Mouse (Mus musculus) spleen, postnatal 10 days (tissue): ENCODE measurements around the gene Lrmda.

Experiments
- DNase-seq, 2 experiments: peaks; one replicate each; pipeline ENCODE4 v3.0.0; 2021 to 2022; ENCODE audit warnings: low spot score in 2 of 2

Lrmda gene

DNA sequence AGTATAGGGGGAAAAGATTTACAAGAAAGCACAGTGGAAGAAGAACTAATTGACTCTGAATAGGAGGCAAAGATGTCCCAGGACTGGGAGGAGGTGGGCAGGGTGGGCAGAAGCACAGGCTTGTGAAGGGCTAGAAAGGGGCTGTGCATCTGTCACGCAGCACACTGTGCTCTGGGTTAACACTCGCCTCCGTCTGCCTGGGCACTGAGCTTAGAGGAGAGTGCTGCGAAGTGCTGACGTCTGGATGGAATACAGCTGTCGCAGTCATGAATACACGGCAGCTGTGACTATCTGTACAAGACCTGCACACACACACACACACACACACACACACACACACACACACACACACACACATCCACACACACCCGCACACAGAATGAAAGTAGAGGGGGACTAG lies 73.6 kb downstream of the Lrmda start:
- DNase-seq, result no peak

DNA sequence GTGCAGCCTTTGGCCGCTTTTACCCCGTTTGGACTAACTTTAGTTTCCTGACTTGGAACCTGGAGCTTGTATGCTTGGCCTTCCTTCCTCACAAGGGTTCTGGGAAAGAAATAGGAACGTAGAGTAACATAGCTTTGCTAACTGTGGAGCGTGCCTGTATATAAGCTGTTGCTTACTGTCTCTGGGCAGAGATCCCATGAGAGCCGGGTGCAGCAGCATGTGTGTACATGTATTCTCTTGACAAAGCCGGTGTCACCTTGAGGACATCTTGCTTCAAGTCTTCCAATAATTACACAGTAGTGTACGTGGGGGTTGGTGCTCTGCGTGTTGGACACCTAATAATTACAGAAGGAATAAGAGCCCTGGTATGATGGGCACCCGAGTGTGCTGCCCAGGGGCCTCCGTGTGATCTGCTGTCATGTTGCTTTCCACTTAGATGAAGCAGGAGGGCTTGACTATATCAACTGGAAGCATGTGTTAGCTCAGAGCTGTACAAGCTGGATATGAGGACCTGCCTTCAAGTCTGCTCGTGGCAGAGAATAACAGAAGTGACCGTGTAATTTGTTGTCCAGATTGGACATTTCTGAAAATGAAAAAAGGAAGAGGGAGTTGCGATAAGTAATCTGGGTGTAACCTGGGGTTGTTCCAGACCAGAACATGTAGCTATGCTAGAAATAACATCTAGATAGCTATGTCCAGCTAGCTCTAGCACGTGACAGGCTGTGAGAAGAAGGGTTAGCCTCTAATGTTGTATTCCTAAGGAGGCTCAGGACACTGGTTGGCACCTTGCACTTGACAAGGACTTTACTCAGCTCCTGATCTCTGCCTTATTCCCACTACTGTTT lies 82.7 kb downstream of the Lrmda start:
- DNase-seq, result no peak

- DNase-seq, result no peak
Measured at GRCm38 (mm10) chr14:22105855-22106254, 86.3 kb downstream of the Lrmda start.

GRCm38 (mm10) chr14:22106777-22107176 lies 87.3 kb downstream of the Lrmda start:
- no peak for DNase-seq

DNA sequence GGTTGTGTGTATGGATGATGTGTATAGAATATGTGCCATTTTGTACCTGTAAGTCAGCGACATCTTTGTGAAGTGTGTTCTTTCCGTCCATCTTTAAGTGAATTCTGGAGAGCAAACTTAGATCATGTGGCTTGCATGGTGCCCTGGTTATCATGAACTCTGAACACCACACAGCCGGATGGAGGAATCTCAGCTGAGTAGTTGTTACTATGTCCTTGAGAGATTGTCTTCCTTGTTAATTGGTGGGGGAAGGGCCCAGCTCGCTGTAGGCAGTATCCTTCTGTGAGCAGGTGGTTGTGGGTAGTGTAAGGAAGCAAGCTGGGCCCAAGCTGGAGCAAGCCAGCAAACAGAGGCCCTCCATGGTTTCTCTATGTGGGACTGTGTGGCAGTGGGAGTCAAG lies 89.9 kb downstream of the Lrmda start:
- no peak for DNase-seq

GRCm38 (mm10) chr14:22113463-22114361 lies 94.2 kb downstream of the Lrmda start:
- DNase-seq, result no peak

DNA sequence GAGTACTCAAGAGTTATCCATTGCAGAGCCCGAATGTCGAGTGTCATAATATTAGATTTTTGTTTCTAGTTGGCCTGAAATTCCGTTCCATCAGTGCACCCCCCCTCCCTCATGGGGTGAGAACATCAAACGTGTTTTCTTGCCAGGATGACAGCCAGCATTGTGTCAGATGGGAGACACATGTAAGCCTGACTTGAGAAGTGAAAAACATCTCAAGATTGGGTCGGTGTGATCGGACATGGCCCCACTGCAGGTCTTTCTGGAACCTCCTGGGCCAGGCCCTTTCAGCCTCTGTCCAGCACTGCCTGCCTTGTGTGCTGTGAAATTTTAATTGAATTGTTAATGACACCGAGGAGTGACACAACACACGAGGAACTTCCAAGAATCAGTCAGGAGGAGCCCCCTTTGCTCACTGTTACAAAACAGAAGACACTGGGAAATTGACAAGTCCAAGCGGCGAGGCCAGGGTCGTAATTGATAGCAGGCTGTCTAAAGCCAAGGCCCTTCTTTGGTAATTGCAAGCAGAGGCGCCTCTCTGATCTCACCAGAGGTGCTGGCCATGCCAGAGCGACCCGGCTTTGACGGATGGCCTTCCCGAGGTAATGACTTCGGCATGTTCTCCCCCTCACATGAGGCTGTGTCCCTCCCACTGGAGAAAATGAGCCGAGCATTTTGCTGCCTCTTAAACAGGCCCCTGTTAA lies 95.3 kb downstream of the Lrmda start:
- DNase-seq, result no peak

GRCm38 (mm10) chr14:22118096-22118495 lies 98.6 kb downstream of the Lrmda start:
- no peak for DNase-seq

- DNase-seq, result no peak
Measured at GRCm38 (mm10) chr14:22118512-22118911, 99.0 kb downstream of the Lrmda start.

DNA sequence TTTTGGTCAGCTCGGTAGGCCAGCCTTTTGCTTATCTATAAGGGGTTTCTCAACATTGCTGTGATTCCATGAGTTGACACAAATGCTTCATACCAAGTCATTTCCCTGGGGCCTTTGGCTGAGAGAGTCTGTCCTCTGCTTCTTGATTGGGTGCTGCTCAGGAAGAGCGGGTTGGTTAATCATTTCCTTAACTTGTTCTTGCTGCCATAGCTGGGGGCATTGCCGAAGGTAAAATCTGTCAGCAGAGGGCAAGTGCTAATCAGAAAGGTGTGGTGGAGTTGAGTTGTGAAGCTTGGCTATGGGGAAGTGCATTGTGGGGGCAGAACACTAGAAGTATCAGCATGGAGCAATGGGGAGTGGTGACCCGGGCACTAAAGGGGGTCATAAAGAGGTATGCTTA lies 106.8 kb downstream of the Lrmda start:
- no peak for DNase-seq

GRCm38 (mm10) chr14:22126859-22127258 lies 107.3 kb downstream of the Lrmda start:
- DNase-seq, result no peak

DNA sequence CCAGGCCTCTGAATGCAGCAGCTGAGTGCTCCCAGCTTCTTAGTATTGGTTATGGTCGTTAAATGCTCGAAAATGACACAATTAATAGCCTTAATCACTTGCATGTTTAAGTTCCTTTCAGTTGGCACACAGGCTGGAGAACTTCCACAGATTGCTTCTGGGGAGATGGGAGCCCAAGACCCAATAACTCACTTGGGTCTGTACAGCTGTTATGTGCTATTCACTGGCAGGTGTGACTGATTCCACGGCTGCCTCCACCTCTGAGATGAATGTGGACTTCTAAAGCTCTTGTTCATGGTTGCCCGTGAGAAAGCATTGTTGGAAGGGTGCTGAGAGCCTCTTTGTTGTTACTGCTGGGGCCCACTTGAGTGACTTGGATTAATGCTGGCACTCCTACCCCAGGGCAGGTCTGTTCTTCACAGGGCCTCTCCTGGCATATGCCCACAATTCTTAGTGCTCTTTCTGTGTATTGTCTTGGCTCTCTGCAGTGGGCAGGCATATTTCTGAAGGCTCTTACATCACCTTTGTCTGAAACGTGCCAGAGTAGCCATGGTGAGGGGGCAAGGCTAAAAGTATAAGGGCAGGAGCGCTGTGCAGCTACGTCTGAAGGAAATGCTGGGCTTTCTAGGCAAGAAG lies 111.6 kb downstream of the Lrmda start:
- no peak for DNase-seq

GRCm38 (mm10) chr14:22139281-22139680 lies 119.8 kb downstream of the Lrmda start:
- no peak for DNase-seq

- no peak for DNase-seq
Measured at GRCm38 (mm10) chr14:22144014-22144413, 124.5 kb downstream of the Lrmda start.

DNA sequence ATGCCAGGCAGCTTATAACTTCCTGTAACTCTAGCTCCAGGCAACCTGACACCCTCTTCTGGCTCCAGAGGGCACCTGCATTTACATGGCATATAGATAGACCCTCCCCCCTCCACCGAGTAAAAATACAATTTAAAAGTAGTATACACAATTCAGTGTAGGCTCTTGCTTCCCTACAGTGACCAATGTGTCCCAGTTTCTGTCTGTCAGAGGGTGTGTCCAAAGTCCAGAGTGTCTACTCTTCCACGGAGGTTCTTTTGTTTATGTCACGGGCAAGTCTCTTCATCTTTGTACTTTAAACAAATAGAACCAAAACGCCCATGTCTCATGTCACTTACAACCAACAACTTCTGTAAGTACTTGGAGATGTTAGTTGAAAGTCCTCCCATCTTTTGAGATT lies 126.4 kb downstream of the Lrmda start:
- no peak for DNase-seq

- no peak for DNase-seq
Measured at GRCm38 (mm10) chr14:22146508-22147044, 127.1 kb downstream of the Lrmda start.

GRCm38 (mm10) chr14:22147341-22148024 lies 128.0 kb downstream of the Lrmda start:
- DNase-seq, result no peak

DNA sequence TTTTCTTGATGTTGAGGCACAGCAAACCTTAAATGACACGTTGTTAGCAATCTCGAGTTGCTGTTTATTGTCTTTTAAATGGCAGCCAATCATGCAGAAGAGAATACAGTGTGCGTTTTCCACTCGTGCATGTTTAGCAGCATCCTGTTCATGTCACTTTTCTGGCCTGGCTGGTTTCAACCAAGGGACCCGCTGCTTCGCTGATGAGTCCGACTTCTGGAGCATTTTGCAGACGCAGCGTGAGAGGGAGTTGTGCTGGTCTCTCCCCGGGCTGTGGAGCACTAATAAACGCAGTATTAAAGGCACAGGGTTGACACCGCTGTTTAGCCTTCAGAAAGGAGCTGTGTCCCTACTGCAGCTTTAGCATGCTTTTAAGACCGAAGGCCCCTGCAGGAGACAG lies 133.2 kb downstream of the Lrmda start:
- DNase-seq, result no peak

DNA sequence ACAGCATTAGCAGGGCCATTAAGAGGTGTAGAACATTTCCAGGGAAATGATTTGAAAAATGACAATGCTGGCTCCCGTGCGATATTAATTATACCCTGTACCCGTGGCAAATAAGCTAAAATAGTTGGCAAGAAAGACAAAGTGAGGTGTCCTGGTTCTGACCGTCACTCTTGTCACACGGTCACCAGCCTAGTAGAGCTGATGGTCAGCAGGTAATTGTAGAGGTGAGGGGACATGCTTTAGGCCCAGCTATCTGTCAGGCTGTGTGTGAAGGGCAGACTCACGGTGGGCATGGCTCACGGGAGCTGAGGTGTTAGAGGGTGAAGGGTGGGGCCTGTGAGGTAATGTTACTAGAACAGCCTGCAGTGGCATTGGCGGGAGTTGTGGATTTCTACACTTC lies 134.6 kb downstream of the Lrmda start:
- DNase-seq, result no peak

GRCm38 (mm10) chr14:22155034-22155433 lies 135.5 kb downstream of the Lrmda start:
- no peak for DNase-seq

- DNase-seq, result no peak
Measured at GRCm38 (mm10) chr14:22155512-22156026, 136.1 kb downstream of the Lrmda start.
